Mouse (Mus musculus): Measurements from ENCODE around the gene Tmem120b. TPM values are rescaled to one million over a fixed set of nuclear protein-coding genes. Genes with fewer than 3 reads are reported as not detected.

The Tmem120b gene
- polyA plus RNA-seq, 1 experiment from 2014 or later = 11.8 TPM

DNA sequence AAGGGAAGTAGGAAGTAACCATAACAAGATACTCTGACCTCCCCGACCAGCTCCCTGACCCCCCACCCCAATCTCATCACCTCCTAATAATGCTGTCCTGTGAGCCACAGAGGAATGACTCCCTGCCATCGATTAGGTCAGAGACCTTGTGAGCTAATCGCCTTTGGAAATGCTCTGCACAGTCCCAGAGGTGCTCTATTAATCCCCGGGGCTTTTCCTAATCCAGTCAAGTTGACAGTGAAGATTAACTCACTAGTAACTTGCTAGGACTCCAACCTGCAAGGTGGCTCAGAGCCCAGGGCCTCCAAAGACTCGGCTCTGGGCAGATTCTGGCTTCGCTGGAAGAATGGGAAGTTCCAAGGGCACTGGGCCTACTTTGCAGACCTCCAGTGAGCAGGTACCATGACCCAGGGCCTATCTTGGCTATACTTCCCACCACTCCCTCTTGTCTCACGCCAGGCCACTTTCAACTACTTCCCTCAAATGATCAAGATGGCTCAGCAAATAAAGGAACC lies 34.5 kb upstream of the Tmem120b start:
- H3K9me3 ChIP-seq = no peaks in the 10 kb centered on the region
- 72% methylated on average over 7 of the region's 7 CpGs for WGBS
- peaks cover 39% of the 10 kb centered on the region for H3K36me3 ChIP-seq
- no peak overlapping the region for H3K4me2 ChIP-seq
- no peak overlapping the region for H3K9ac ChIP-seq
- H3K27me3 ChIP-seq (replicated peaks) = no peaks in the 10 kb centered on the region
- H3K4me3 ChIP-seq = no peak overlapping the region
- H3K27ac ChIP-seq (replicated peaks) = no peak overlapping the region
- no peak for ATAC-seq (ENCODE audit: extremely low read depth, insufficient number of reproducible peaks, low FRiP score, low TSS enrichment)
- H3K4me1 ChIP-seq = peaks cover 17% of the 10 kb centered on the region

DNA sequence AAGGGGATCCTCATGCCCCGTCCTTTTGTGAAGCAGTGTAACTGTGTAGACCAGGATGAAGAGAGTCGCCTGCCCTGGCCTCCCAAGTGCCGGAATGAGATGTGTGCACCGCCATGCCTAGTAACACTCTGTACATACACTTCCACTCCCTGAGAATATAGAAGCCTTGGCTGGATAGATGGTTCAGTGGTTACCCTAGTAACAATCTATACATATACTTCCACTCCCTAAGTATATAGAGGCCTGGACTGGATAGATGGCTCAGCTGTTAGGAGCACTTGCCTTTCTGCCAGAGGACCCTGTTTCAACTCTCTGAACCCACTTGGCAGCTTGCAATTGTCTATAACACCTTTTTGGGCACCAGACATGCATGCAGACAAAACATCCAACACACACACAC lies 33.1 kb upstream of the Tmem120b start:
- WGBS = 80% methylated on average over 4 of the region's 4 CpGs
- no peak overlapping the region for H3K4me2 ChIP-seq
- ATAC-seq (ENCODE audit: extremely low read depth, insufficient number of reproducible peaks, low FRiP score, low TSS enrichment) = no peak
- H3K9ac ChIP-seq = no peak overlapping the region
- no peaks in the 10 kb centered on the region for H3K9me3 ChIP-seq
- H3K36me3 ChIP-seq = peaks cover 25% of the 10 kb centered on the region
- peaks cover 19% of the 10 kb centered on the region for H3K4me1 ChIP-seq
- no peaks in the 10 kb centered on the region for H3K27me3 ChIP-seq (replicated peaks)
- no peak overlapping the region for H3K4me3 ChIP-seq
- 0 out of 2 replicates have a peak overlapping the region, but pooled peaks have one; percentile 15 for H3K27ac ChIP-seq (replicated peaks)

DNA sequence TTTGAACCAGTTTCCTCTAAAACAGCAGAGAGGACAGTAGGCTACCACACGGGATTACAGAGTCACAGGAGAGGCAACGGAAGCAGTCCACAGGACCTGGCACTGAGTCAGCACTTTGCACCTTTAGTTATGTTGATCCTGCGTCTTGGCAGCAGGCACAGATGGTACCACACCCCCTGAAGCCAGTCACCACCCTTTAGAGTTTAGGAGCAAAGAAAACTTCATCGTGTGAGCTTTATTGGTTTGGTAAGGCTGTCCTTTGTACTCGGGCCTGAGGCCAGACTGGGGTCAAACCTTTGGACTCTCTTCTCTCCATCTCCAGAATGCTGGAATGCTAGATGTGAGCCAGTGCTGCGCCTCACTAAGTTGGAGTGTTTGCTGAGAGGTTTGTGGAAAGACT lies 32.7 kb upstream of the Tmem120b start:
- H3K4me3 ChIP-seq = no peak overlapping the region
- H3K4me2 ChIP-seq = no peak overlapping the region
- 31% methylated on average over 6 of the region's 6 CpGs for WGBS
- H3K9me3 ChIP-seq = no peaks in the 10 kb centered on the region
- 0 out of 2 replicates have a peak overlapping the region, but pooled peaks have one; percentile 15 for H3K27ac ChIP-seq (replicated peaks)
- H3K4me1 ChIP-seq = peaks cover 19% of the 10 kb centered on the region
- no peak overlapping the region for H3K9ac ChIP-seq
- H3K36me3 ChIP-seq = peaks cover 20% of the 10 kb centered on the region
- ATAC-seq (ENCODE audit: extremely low read depth, insufficient number of reproducible peaks, low FRiP score, low TSS enrichment) = no peak
- H3K27me3 ChIP-seq (replicated peaks) = no peaks in the 10 kb centered on the region

GRCm38 (mm10) chr5:123038115-123038514 lies 30.1 kb upstream of the Tmem120b start:
- no peak for ATAC-seq (ENCODE audit: extremely low read depth, insufficient number of reproducible peaks, low FRiP score, low TSS enrichment)
- Histone ChIP-seq H3K4me3 (no peak overlapping the region), H3K27ac (replicated peaks) (no peak overlapping the region), H3K9ac (no peak overlapping the region), H3K9me3 (no peaks in the 10 kb centered on the region), H3K36me3 (no peaks in the 10 kb centered on the region), H3K4me1 (peaks cover 19% of the 10 kb centered on the region), H3K4me2 (no peak overlapping the region), H3K27me3 (replicated peaks) (no peaks in the 10 kb centered on the region)
- 71% methylated on average over 5 of the region's 5 CpGs for WGBS

DNA sequence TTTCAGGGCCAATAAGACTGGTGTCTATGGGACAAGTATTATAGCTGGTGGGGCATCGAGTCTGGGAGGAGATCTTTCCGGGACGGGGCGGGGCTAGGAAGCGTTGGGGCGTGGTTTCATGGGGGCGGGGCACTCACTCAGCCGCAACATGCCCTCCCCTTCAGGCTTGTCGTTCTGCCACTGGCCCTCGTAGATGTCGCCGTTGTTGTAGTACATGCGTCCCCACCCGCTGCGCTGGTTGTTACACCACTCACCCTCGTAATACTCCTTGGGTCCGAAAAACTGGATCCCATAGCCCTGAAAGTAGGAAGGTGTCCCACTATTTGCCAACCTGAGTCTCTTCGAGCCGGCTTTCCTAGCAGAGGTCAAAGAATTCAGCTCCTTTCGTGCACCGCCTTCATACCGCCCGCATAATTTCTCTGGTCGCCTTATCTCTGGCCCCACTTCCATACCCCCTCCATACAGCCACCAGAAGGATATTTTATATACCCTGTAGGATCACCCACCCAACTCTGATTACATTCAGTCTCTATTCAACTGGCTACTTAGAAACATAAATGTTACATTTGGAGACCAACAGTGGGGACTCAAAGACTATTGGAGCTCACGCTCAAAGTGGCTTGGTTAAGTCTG lies 29.0 kb upstream of the Tmem120b start:
- no peaks in the 10 kb centered on the region for H3K9me3 ChIP-seq
- peak overlapping the region; percentile 82 for H3K4me2 ChIP-seq
- peak overlapping the region; percentile 73 for H3K9ac ChIP-seq
- no peak overlapping the region; the same call in 1 of the 2 replicates for H3K27ac ChIP-seq (replicated peaks)
- no peaks in the 10 kb centered on the region for H3K27me3 ChIP-seq (replicated peaks)
- no peaks in the 10 kb centered on the region for H3K36me3 ChIP-seq
- WGBS = 3% methylated on average over 25 of the region's 25 CpGs
- peak; percentile 73 for ATAC-seq (ENCODE audit: extremely low read depth, insufficient number of reproducible peaks, low FRiP score, low TSS enrichment)
- H3K4me3 ChIP-seq = peak overlapping the region; percentile 50
- H3K4me1 ChIP-seq = peaks cover 19% of the 10 kb centered on the region

DNA sequence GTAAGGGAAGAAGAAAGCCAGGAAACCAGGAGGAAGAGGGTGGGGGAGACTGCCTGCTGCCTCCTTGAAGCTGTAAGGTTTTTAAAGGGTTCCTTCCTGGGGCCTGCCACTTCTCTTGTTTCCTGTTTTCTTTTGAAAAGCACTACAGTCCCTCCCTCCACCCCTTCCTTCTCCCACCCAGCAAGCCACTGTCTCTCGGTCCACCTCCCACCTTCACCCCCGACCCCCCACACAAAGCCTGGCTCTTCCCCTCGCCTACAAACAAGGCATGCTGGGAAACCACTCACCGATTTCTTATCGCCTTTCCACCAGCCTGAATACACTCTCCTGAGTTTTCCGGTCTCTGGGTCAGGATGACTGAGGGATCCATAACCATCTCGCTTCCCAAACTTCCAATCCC lies 27.4 kb upstream of the Tmem120b start:
- Histone ChIP-seq H3K9me3 (no peaks in the 10 kb centered on the region), H3K36me3 (no peaks in the 10 kb centered on the region), H3K9ac (peak overlapping the region; percentile 30; the same call in 1 of the 2 replicates), H3K27me3 (replicated peaks) (no peaks in the 10 kb centered on the region), H3K4me2 (no peak overlapping the region), H3K27ac (replicated peaks) (peak overlapping the region; percentile 57), H3K4me1 (peaks cover 17% of the 10 kb centered on the region), H3K4me3 (no peak overlapping the region)
- ATAC-seq (ENCODE audit: extremely low read depth, insufficient number of reproducible peaks, low FRiP score, low TSS enrichment) = no peak
- WGBS = 34% methylated on average over 7 of the region's 7 CpGs

DNA sequence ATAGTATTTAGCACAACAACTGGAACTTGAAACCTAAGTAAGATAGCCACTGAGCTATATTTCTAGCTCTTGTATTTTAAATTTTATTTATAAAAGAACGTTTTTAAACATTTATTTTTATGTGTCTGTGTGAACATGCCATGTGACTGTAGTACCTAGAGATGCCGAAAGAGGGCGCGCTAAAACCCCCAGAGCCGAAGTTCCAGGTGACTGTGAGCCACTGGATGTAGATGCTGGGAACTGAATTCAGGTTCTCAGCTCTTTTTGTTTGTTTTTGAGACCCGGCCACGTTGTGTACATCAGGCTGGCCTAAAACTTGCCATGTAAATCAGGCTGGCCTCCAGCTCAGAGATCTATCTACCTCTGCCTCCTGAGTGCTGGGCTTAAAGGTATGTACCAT lies 24.4 kb upstream of the Tmem120b start:
- 21% methylated on average over 7 of the region's 7 CpGs for WGBS
- no peak for ATAC-seq (ENCODE audit: extremely low read depth, insufficient number of reproducible peaks, low FRiP score, low TSS enrichment)
- Histone ChIP-seq H3K4me2 (no peak overlapping the region), H3K9me3 (no peaks in the 10 kb centered on the region), H3K4me3 (no peak overlapping the region), H3K36me3 (no peaks in the 10 kb centered on the region), H3K4me1 (peaks cover 15% of the 10 kb centered on the region), H3K9ac (no peak overlapping the region), H3K27ac (replicated peaks) (no peak overlapping the region), H3K27me3 (replicated peaks) (no peaks in the 10 kb centered on the region)

- peaks cover 15% of the 10 kb centered on the region for H3K4me1 ChIP-seq
- H3K27me3 ChIP-seq (replicated peaks) = no peaks in the 10 kb centered on the region
- no peaks in the 10 kb centered on the region for H3K9me3 ChIP-seq
- no peak overlapping the region for H3K9ac ChIP-seq
- no peak overlapping the region for H3K4me3 ChIP-seq
- 22% methylated on average over 9 of the region's 9 CpGs for WGBS
- H3K27ac ChIP-seq (replicated peaks) = 0 out of 2 replicates have a peak overlapping the region, but pooled peaks have one; percentile 1
- no peak for ATAC-seq (ENCODE audit: extremely low read depth, insufficient number of reproducible peaks, low FRiP score, low TSS enrichment)
- no peaks in the 10 kb centered on the region for H3K36me3 ChIP-seq
- peak overlapping the region; percentile 40 for H3K4me2 ChIP-seq
Measured at GRCm38 (mm10) chr5:123045561-123046295, 22.5 kb upstream of the Tmem120b start.

- H3K4me2 ChIP-seq = peak within 1 kb of the TSS; percentile 40
- no peak within 1 kb of the TSS for H3K27ac ChIP-seq (replicated peaks)
- peaks cover 2% of the 10 kb centered on the region; the same call in 1 of the 2 replicates for H3K9me3 ChIP-seq
- no peaks in the 10 kb centered on the region for H3K27me3 ChIP-seq (replicated peaks)
- no peak within 1 kb of the TSS for H3K4me3 ChIP-seq
- no peak for ATAC-seq (ENCODE audit: extremely low read depth, insufficient number of reproducible peaks, low FRiP score, low TSS enrichment)
- peaks cover 15% of the 10 kb centered on the region for H3K4me1 ChIP-seq
- no peak within 1 kb of the TSS for H3K9ac ChIP-seq
- no peaks in the 10 kb centered on the region for H3K36me3 ChIP-seq
- 65% methylated on average over 3 of the region's 3 CpGs for WGBS
Measured at GRCm38 (mm10) chr5:123046916-123047315, 21.3 kb upstream of the Tmem120b start, which contains the start of gene Morn3. Morn3 (minus strand) TSS chr5:123047016.

DNA sequence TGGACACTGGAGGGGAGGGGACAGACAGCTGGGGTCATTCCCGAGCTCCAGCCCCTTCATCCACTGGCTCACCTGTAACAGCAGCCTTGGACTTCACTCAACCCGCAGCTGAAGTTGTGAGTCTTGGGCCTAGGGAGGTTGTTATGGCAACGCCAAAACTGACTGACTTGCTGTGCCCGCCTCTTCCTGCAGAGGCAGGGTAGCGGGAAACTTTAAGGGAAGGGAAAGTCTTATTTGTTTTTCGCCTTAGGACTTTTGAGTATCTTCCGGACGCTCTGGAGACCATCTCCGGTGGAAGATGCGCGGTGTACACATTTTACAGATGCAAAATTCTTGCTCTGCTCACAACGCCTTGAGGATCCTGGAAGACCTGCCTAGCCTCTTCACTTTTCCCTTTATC lies 18.9 kb upstream of the Tmem120b start:
- Histone ChIP-seq H3K27ac (replicated peaks) (no peak overlapping the region), H3K9me3 (peaks cover 2% of the 10 kb centered on the region; the same call in 1 of the 2 replicates), H3K4me1 (peaks cover 15% of the 10 kb centered on the region), H3K36me3 (no peaks in the 10 kb centered on the region), H3K4me2 (peak overlapping the region; percentile 62), H3K27me3 (replicated peaks) (no peaks in the 10 kb centered on the region), H3K4me3 (peak overlapping the region; percentile 34), H3K9ac (peak overlapping the region; percentile 72)
- ATAC-seq (ENCODE audit: extremely low read depth, insufficient number of reproducible peaks, low FRiP score, low TSS enrichment) = no peak
- 4% methylated on average over 12 of the region's 12 CpGs for WGBS

- H3K4me3 ChIP-seq = no peak overlapping the region
- H3K27ac ChIP-seq (replicated peaks) = no peak overlapping the region
- no peaks in the 10 kb centered on the region for H3K27me3 ChIP-seq (replicated peaks)
- no peak overlapping the region for H3K9ac ChIP-seq
- peaks cover 2% of the 10 kb centered on the region; the same call in 1 of the 2 replicates for H3K9me3 ChIP-seq
- peaks cover 8% of the 10 kb centered on the region for H3K4me1 ChIP-seq
- H3K4me2 ChIP-seq = no peak overlapping the region
- no peaks in the 10 kb centered on the region for H3K36me3 ChIP-seq
- WGBS = 78% methylated on average over 9 of the region's 9 CpGs
- ATAC-seq (ENCODE audit: extremely low read depth, insufficient number of reproducible peaks, low FRiP score, low TSS enrichment) = no peak
Measured at GRCm38 (mm10) chr5:123050918-123051317, 17.3 kb upstream of the Tmem120b start.
